Mouse (Mus musculus) testis, adult 2 months (tissue): ENCODE data around the gene Ska3. TPM values are rescaled to one million over a fixed set of nuclear protein-coding genes. Genes with fewer than 3 reads are reported as not detected.

ENCODE experiments used
- H3K27ac ChIP-seq: fragments of 200-500 bp; 2 replicates; pipeline ENCODE4 v1.5.1; 2012; ENCODE audit warnings: low read depth, low read length; ENCODE audit not compliant: control insufficient read depth, insufficient read depth
- H3K27me3 ChIP-seq: fragments of 200-500 bp; 2 replicates; pipeline ENCODE4 v1.6.1; 2012; ENCODE audit warnings: mild to moderate bottlenecking, low read length, moderate library complexity; ENCODE audit not compliant: control insufficient read depth, insufficient read depth
- H3K36me3 ChIP-seq: fragments of 200-500 bp; 2 replicates; pipeline ENCODE4 v1.6.1; 2012; ENCODE audit warnings: mild to moderate bottlenecking, low read length; ENCODE audit not compliant: control insufficient read depth, insufficient read depth
- H3K4me1 ChIP-seq: fragments of 200-500 bp; 2 replicates; pipeline ENCODE4 v1.6.1; 2012; ENCODE audit warnings: low read length; ENCODE audit not compliant: control insufficient read depth, insufficient read depth
- H3K4me3 ChIP-seq: fragments of 200-500 bp; 2 replicates; pipeline ENCODE4 v1.5.1; 2012; ENCODE audit warnings: low read depth, mild to moderate bottlenecking, low read length, moderate library complexity, mixed read lengths; ENCODE audit not compliant: control insufficient read depth
- CTCF ChIP-seq: fragments of 200-500 bp; IDR thresholded peaks from 2 replicates; pipeline ENCODE4 v1.5.1; 2012; ENCODE audit warnings: low read depth, mild to moderate bottlenecking, inconsistent platforms, low read length, moderate library complexity; ENCODE audit not compliant: control insufficient read depth, insufficient read depth, insufficient replicate concordance
- POLR2A ChIP-seq: fragments of 200-500 bp; IDR thresholded peaks from 2 replicates; pipeline ENCODE4 v1.6.1; 2012; ENCODE audit warnings: low read depth, mild to moderate bottlenecking, inconsistent platforms, low read length, moderate library complexity; ENCODE audit not compliant: control insufficient read depth
- polyA plus RNA-seq: library from polyadenylated mRNA; depleted of rRNA; stranded (reverse); fragments of >200 nt; gene quantifications from 2 replicates; pipeline ENCODE4 v1.2.3, GENCODE M21; 2012

Ska3 gene
- polyA plus RNA-seq, 1 experiment = 2.5 TPM

GRCm38 (mm10) chr14:57791171-57791570, 34.8 kb downstream of the Ska3 start:
- H3K4me1 ChIP-seq = no peaks in the 10 kb centered on the region
- no peak overlapping the region for H3K4me3 ChIP-seq
- TF ChIP-seq CTCF = no peak
- no peak for TF ChIP-seq POLR2A
- H3K27ac ChIP-seq = no peak overlapping the region
- no peaks in the 10 kb centered on the region for H3K27me3 ChIP-seq
- no peaks in the 10 kb centered on the region for H3K36me3 ChIP-seq

GRCm38 (mm10) chr14:57789759-57790158, 36.2 kb downstream of the Ska3 start:
- no peaks in the 10 kb centered on the region for H3K27me3 ChIP-seq
- no peaks in the 10 kb centered on the region for H3K4me1 ChIP-seq
- H3K36me3 ChIP-seq = no peaks in the 10 kb centered on the region
- H3K4me3 ChIP-seq = no peak overlapping the region
- no peak overlapping the region for H3K27ac ChIP-seq
- TF ChIP-seq POLR2A = no peak

- no peaks in the 10 kb centered on the region for H3K36me3 ChIP-seq
- TF ChIP-seq POLR2A (no peak), CTCF (no peak)
Observed at GRCm38 (mm10) chr14:57789311-57789710, 36.7 kb downstream of the Ska3 start.

GRCm38 (mm10) chr14:57787406-57787805, 38.6 kb downstream of the Ska3 start:
- no peaks in the 10 kb centered on the region for H3K27me3 ChIP-seq

More at GRCm38 (mm10) chr14:57789311-57789710, 36.7 kb downstream of the Ska3 start:
- no peaks in the 10 kb centered on the region for H3K27me3 ChIP-seq
- no peaks in the 10 kb centered on the region for H3K4me1 ChIP-seq
- no peak overlapping the region for H3K4me3 ChIP-seq
- H3K27ac ChIP-seq = no peak overlapping the region

GRCm38 (mm10) chr14:57772157-57772815, 53.7 kb downstream of the Ska3 start:
- Histone ChIP-seq H3K4me3 (no peak overlapping the region), H3K27me3 (no peaks in the 10 kb centered on the region), H3K36me3 (no peaks in the 10 kb centered on the region), H3K27ac (no peak overlapping the region), H3K4me1 (no peaks in the 10 kb centered on the region)
- TF ChIP-seq POLR2A = no peak
- no peak for TF ChIP-seq CTCF

More at GRCm38 (mm10) chr14:57787406-57787805, 38.6 kb downstream of the Ska3 start:
- no peaks in the 10 kb centered on the region for H3K4me1 ChIP-seq
- H3K4me3 ChIP-seq = no peak overlapping the region
- no peak for TF ChIP-seq CTCF
- no peak for TF ChIP-seq POLR2A
- no peaks in the 10 kb centered on the region for H3K36me3 ChIP-seq
- no peak overlapping the region for H3K27ac ChIP-seq

- Histone ChIP-seq H3K4me1 (no peaks in the 10 kb centered on the region), H3K4me3 (no peak overlapping the region; the same call in 1 of the 2 replicates), H3K27me3 (no peaks in the 10 kb centered on the region), H3K27ac (no peak overlapping the region), H3K36me3 (no peaks in the 10 kb centered on the region)
- no peak for TF ChIP-seq CTCF
- TF ChIP-seq POLR2A = no peak
Observed at GRCm38 (mm10) chr14:57769102-57769501, 56.9 kb downstream of the Ska3 start.

GRCm38 (mm10) chr14:57760447-57761412, 65.3 kb downstream of the Ska3 start:
- Histone ChIP-seq H3K36me3 (no peaks in the 10 kb centered on the region), H3K27ac (no peak overlapping the region)

More at GRCm38 (mm10) chr14:57760447-57761412, 65.3 kb downstream of the Ska3 start:
- TF ChIP-seq POLR2A (no peak), CTCF (no peak)
- Histone ChIP-seq H3K4me1 (no peaks in the 10 kb centered on the region), H3K4me3 (no peak overlapping the region), H3K27me3 (no peaks in the 10 kb centered on the region)
